Mouse (Mus musculus): ENCODE results near the gene Vmn1r175. TPM values are rescaled to one million over a fixed set of nuclear protein-coding genes. Genes with fewer than 3 reads are reported as not detected.
"Not testable (repeated sequence)": the region's sequence is repeated elsewhere in the genome, so short reads cannot be mapped to it uniquely, and the experiment has no call there.

Gene Vmn1r175
- not detected for total RNA-seq (2021)

DNA sequence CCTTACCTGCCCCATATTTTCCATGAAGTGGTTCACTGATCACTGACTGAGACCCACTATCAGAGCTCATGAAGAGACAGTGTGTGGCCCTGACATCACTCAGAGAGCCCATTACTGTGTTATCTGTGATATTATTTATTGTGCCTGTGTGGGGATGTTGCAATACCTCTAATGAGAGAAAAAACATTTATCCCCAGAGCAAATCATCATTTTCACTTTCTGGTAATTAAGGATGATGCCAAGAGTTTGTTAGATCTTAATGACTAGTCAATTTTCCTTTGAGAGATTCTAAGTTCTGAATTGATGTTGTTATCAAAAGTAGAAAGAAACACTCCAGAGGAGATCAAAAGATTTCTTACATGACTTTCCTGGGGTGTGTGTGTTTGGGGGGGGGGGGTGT is at the start of gene Vmn1r175:
Vmn1r175 (minus strand) TSS at position 101 of the 400 bp plus-strand sequence.
- intact Hi-C loops (cut with DNase I) = not testable (repeated sequence)

DNA sequence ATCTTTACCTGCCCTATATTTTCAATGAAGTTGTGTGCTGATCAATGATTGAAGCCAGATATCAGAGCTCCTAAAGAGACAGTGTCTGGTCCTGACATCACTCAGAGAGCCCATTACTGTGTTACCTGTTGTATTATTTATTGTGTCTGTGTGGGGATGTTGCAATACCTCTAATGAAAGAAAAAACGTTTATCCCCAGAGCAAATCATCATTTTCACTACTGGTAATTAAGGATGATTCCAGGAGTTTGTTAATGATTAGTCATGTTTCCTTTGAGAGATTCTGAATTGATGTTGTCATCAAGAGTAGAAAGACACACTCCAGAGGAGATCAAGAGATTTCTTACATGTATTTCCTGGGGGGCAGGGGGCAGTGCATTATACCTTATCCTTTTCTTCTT is 26.8 kb upstream of the Vmn1r175 start, which contains the start of gene Vmn1r176:
Vmn1r176 (minus strand) TSS at position 101 of the 400 bp plus-strand sequence.
- intact Hi-C loops (cut with DNase I); DNase-seq (ENCODE audit: low spot score): not testable (repeated sequence)

More for the DNA sequence above, at the start of gene Vmn1r175:
- not testable (repeated sequence) for DNase-seq (ENCODE audit: low spot score)

DNA sequence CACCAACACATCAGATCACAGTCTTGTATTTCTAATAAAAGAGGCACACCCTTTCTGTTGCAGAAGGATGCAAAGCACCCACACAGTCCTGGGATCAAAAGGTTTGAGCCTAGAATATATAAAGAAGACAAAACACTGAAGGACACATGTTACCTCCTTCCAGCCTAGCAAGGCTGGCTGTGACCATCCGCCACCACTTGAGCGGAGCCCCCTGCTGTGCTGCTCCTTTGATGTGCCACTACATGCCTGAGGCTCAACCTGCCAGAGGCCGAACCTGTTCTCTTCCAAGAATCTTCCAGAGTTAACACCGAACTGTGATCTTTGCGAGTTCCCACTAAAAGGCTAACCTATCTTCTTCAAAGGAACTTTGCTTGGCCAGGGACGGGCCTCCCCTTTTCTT is 25.9 kb downstream of the Vmn1r175 start:
- no peak for DNase-seq (ENCODE audit: low spot score)
- intact Hi-C loops (cut with DNase I) = no loop called here

Other genes starting within 250 kb of the Vmn1r175 start
- not detected for gene Vmn1r169, start 235.1 kb downstream of the Vmn1r175 start, total RNA-seq (2021)
- not detected for gene Vmn1r170, start 204.5 kb downstream of the Vmn1r175 start, total RNA-seq (2021)
- gene Vmn1r171, start 179.9 kb downstream of the Vmn1r175 start, total RNA-seq (2021) = not detected
- gene Vmn1r172, start 152.3 kb downstream of the Vmn1r175 start, total RNA-seq (2021) = not detected
- not detected for gene Vmn1r173, start 109.9 kb downstream of the Vmn1r175 start, total RNA-seq (2021)
- not detected for gene Vmn1r174, start 58.4 kb downstream of the Vmn1r175 start, total RNA-seq (2021)
- not detected for gene Vmn1r176, start 26.7 kb upstream of the Vmn1r175 start, total RNA-seq (2021)
- not detected for gene Vmn1r177, start 55.8 kb upstream of the Vmn1r175 start, total RNA-seq (2021)
- gene Vmn1r178, start 81.4 kb upstream of the Vmn1r175 start, total RNA-seq (2021) = not detected
- not detected for gene Vmn1r179, start 116.3 kb upstream of the Vmn1r175 start, total RNA-seq (2021)
- gene Vmn1r180, start 140.0 kb upstream of the Vmn1r175 start, total RNA-seq (2021) = not detected
- gene Vmn1r181, start 164.0 kb upstream of the Vmn1r175 start, total RNA-seq (2021) = not detected
- not detected for gene V1rd19, start 191.0 kb upstream of the Vmn1r175 start, total RNA-seq (2021)
- gene Vmn1r183, start 242.6 kb upstream of the Vmn1r175 start, total RNA-seq (2021) = not detected

All from heart, postnatal 25 days (tissue).